Mouse (Mus musculus): ENCODE measurements around the gene Glmn.

DNA sequence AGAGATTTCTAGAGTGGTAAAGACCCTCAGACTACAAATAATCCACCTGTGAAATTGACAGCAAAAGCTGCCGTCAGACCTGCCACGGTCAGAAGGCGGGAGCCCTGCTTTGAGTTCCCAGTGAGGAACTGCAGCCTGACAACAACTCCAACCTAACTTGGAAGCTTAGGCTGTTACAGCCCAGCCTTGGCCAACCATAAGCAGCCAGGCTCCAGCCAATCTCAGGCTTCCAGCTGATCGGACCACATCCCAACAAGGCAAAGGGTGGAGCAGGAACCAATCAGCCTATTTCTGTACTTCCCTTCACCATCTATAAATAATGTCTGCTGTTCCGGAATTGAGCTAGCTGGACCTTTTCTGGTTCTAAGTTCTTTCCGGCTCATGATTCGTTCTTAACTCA, 75.8 kb downstream of the Glmn start:
- no peak for TF ChIP-seq CTCF (IDR thresholded peaks at IDR 0.05; ENCODE audit: borderline replicate concordance, extremely low read depth, insufficient read depth, insufficient read length)
- no peak for TF ChIP-seq POLR2A (IDR thresholded peaks at IDR 0.05; ENCODE audit: borderline replicate concordance, extremely low read depth, insufficient read depth, insufficient read length, poor library complexity, severe bottlenecking)
